Mouse (Mus musculus) C3H10T1/2 (cell line): ENCODE data around the gene Slfn2. TPM values are rescaled to one million over a fixed set of nuclear protein-coding genes. Genes with fewer than 3 reads are reported as not detected.

Source experiments
- polyA plus RNA-seq, 2 experiments: library from polyadenylated mRNA; unstranded; fragments of >200 nt; fragmentation: generic; extraction: Trizol; gene quantifications; one replicate each; pipeline ENCODE4 v1.2.1; 2012; ENCODE audit warnings: missing spikeins in 2 of 2

The Slfn2 gene
- under 1 TPM in 1 of 2 experiments, not detected in 1; 0.12 TPM for polyA plus RNA-seq

DNA sequence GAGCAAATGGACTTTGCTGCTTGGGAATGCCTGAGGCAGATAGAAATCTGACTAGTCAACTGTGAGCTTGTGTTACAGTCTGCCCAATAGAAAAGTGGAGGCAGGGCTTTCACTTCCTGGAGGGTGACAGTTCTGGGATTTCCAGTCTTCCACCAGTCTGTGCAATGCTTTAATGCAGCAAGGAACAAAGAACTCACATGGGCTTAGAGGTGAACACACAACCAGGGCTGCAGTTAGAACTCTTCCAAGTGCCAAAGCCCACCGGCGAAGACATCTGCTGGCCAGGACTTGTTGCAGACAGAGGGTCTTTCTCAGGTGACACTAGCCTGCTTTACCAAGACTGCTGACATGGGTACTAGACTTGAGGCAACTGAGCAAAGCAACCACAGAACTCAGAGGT lies at the start of gene Slfn2:
Gene Slfn2, plus strand, starts transcription at position 167 of the 400 bp plus-strand sequence.

DNA sequence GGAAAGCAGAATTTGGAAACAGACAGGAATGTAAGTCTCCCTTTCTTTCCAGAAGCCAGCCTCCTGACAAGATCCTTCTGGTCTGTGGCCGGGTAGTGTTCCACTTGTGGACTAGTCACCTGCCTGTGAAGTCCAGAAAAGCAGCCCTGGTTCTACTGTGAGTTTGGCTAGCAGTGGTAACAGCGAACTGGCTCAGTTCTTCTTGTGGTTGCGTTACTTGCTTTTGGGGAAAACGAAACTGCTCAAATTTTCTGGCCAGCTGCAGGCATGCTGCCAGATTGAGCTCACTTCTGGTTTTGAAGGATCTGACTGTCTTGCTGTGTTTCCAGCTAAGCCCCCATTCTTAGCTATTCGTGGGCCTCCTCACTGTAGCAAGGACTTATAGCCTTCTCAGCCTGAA lies 44.3 kb upstream of the Slfn2 start, which contains the start of gene Slfn8:
Gene Slfn8, minus strand, starts transcription at position 190 of the 400 bp plus-strand sequence.

DNA sequence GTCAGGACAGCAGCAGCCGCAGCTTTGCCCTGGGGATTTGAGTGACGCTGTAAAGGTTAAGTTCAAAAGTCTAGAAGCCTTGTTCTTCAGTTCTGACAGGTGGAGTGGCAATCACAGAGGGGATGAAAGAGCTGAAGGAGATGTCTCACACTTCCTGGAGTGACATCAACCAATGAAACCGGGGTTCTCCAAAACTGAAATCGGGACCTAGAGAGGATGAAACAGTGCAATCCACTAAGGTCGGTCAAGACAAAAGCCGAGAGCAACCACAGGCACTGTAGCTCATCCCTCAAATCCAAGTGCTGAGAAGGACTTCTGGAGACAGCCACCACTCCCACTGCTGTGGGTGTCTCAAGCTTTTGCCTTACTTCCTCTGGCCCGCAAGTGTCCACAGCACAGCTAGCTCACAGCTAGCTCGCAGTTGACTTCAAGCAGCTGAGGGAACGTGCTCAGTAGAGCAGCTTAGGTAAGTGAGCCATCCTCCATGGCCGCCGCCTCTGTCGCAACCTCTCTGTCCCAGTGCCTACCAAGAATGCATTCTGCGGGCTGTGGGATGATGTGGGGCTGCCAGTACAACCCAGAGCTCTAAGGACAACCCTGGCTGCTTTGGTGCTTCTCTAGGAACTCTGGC lies 51.8 kb downstream of the Slfn2 start, which contains the start of gene Slfn1:
Gene Slfn1, plus strand, starts transcription at position 253 of the 631 bp plus-strand sequence.

Other genes starting within 250 kb of the Slfn2 start
- gene Rffl, start 193.9 kb upstream of the Slfn2 start, polyA plus RNA-seq, result 1 to 10 TPM; 2.4 to 4.4 TPM
- 10 to 100 TPM; 21.0 to 22.0 TPM for gene Rad51d, start 174.5 kb upstream of the Slfn2 start, polyA plus RNA-seq
- under 1 TPM; 0.01 to 0.12 TPM for gene Fndc8, start 173.0 kb upstream of the Slfn2 start, polyA plus RNA-seq
- 10 to 100 TPM; 23.7 to 54.0 TPM for gene Nle1, start 156.7 kb upstream of the Slfn2 start, polyA plus RNA-seq
- gene Unc45b, start 154.6 kb upstream of the Slfn2 start, polyA plus RNA-seq, result under 1 TPM in 1 of 2 experiments, not detected in 1; 0.04 TPM
- under 1 TPM; 0.02 to 0.35 TPM for gene Slfn5, start 113.8 kb upstream of the Slfn2 start, polyA plus RNA-seq
- under 1 TPM; 0.21 to 0.73 TPM for gene Slfn9, start 73.3 kb upstream of the Slfn2 start, polyA plus RNA-seq
- gene Slfn8, start 44.3 kb upstream of the Slfn2 start, polyA plus RNA-seq, result under 1 TPM in 1 of 2 experiments, not detected in 1; 0.07 TPM
- gene Slfn1, start 51.7 kb downstream of the Slfn2 start, polyA plus RNA-seq, result not detected
- gene Slfn4, start 110.1 kb downstream of the Slfn2 start, polyA plus RNA-seq, result under 1 TPM; 0.01 to 0.07 TPM
- under 1 TPM; 0.01 to 0.21 TPM for gene Slfn3, start 126.2 kb downstream of the Slfn2 start, polyA plus RNA-seq
- gene Slfn14, start 221.6 kb downstream of the Slfn2 start, polyA plus RNA-seq, result not detected
- gene Ap2b1, start 233.9 kb downstream of the Slfn2 start, polyA plus RNA-seq, result 10 to 100 TPM; 20.7 to 83.3 TPM
- 1 to 10 TPM; 2.5 to 9.6 TPM for gene Pex12, start 237.5 kb downstream of the Slfn2 start, polyA plus RNA-seq